8 mouse cellular contexts compared by ENCODE assay signal in the genomic region with DNA sequence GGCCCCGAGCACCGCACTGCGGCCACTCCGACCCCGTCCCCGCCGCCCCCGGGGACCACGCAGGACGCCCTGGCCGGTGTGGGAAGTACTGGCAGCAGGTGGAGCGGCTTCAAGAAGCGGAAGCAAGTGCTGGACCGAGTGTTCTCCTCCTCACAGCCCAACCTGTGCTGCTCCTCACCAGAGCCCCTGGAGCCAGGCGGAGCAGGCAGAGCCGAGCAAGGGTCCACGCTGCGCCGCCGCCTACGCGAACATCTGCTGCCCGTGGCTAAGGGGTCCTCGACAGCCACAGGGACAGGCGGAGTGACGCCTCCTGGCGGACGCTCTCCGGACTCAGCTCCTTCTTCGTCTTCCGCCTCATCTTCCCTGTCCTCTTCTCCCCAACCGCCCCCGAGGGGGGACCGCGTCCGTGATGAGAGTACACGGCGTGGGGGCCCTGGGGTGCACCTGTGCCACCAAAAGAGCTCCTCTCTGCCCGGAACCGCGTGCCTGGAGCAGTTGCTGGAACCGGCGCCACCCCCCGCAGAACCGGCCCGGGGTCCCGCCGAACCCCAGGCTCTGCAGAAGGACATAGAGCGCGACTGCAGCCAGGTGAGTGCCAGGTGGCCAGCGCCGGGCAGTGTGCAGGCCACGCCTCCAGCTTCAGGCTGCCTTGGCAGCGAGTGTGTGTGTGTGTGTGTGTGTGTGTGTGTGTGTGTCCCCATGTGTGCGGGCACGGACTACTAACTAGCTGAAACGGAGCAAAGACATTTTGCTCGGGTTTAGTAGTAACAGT. TPM values are rescaled to one million over a fixed set of nuclear protein-coding genes. Genes with fewer than 3 reads are reported as not detected.
DNase-seq lines count a peak whose midpoint lies in the region; ATAC-seq and TF ChIP-seq lines count a peak whose summit lies in the region.

No protein-coding gene starts in this region.

- H3K9me3 ChIP-seq in forebrain, postnatal 0 days (ENCODE audit: low read length), result no peaks in the 10 kb centered on the region
- H3K9me3 ChIP-seq in hindbrain, embryonic 10.5 days, result no peaks in the 10 kb centered on the region
- H3K9me3 ChIP-seq in lung, embryonic 15.5 days, result no peaks in the 10 kb centered on the region
- H3K9me3 ChIP-seq in neural tube, embryonic 15.5 days (replicated peaks), result no peaks in the 10 kb centered on the region

- peak overlapping the region; percentile 73 for H3K9ac ChIP-seq in forebrain, postnatal 0 days
- H3K9ac ChIP-seq in lung, embryonic 15.5 days, result peak overlapping the region; percentile 43
- H3K9ac ChIP-seq in neural tube, embryonic 15.5 days (replicated peaks), result peak overlapping the region; percentile 65

- peaks cover 20% of the 10 kb centered on the region for H3K27me3 ChIP-seq in Patski
- H3K27me3 ChIP-seq in cerebellum, adult 2 months (ENCODE audit: control insufficient read depth, insufficient read depth, low read length), result no peaks in the 10 kb centered on the region
- H3K27me3 ChIP-seq in forebrain, postnatal 0 days (ENCODE audit: insufficient read depth, low read length), result no peaks in the 10 kb centered on the region
- H3K27me3 ChIP-seq in hindbrain, embryonic 10.5 days (ENCODE audit: insufficient read depth, poor library complexity, severe bottlenecking), result peaks cover 62% of the 10 kb centered on the region
- H3K27me3 ChIP-seq in lung, embryonic 15.5 days, result peaks cover 39% of the 10 kb centered on the region
- H3K27me3 ChIP-seq in neural tube, embryonic 15.5 days (replicated peaks), result peaks cover 12% of the 10 kb centered on the region; the same call in 1 of the 2 replicates

- H3K36me3 ChIP-seq in forebrain, postnatal 0 days (ENCODE audit: insufficient read depth), result no peaks in the 10 kb centered on the region
- H3K36me3 ChIP-seq in hindbrain, embryonic 10.5 days, result no peaks in the 10 kb centered on the region
- no peaks in the 10 kb centered on the region for H3K36me3 ChIP-seq in lung, embryonic 15.5 days
- no peaks in the 10 kb centered on the region for H3K36me3 ChIP-seq in neural tube, embryonic 15.5 days

- CTCF ChIA-PET in Patski (lab: Charles Lee), result no interaction called here

- peak; percentile 58 for ATAC-seq in Patski
- peak; percentile 86 for ATAC-seq in forebrain, postnatal 0 days
- peak; percentile 82 for ATAC-seq in lung, embryonic 15.5 days (ENCODE audit: borderline replicate concordance, extremely low read depth, low FRiP score, low TSS enrichment)
- peak; percentile 92 for ATAC-seq in neural tube, embryonic 15.5 days (ENCODE audit: low FRiP score)

- H3K4me2 ChIP-seq in forebrain, postnatal 0 days (ENCODE audit: low read depth), result peak overlapping the region; percentile 87
- H3K4me2 ChIP-seq in lung, embryonic 15.5 days, result peak overlapping the region; percentile 99
- H3K4me2 ChIP-seq in neural tube, embryonic 15.5 days, result peak overlapping the region; percentile 99

- TF ChIP-seq POLR2A in cerebellum, adult 2 months (IDR thresholded peaks at IDR 0.05; ENCODE audit: borderline replicate concordance, insufficient read depth, low read length), result peak; percentile 38; the same call in 1 of the 2 replicates

- DNase-seq in Patski (ENCODE audit: low read depth, low spot score), result no peak
- DNase-seq in cerebellum, adult 2 months, result peak; percentile 83 to 86
- DNase-seq in forebrain, postnatal 0 days, result peak; percentile 76
- DNase-seq in hindbrain, embryonic 10.5 days (ENCODE audit: low spot score), result peak; percentile 77
- peak; percentile 42 for DNase-seq in layer of hippocampus, adult 9-11 months
- DNase-seq in urinary bladder, postnatal 25 days (ENCODE audit: low spot score), result peak; percentile 14

- in situ Hi-C loops in Patski (cut with MboI; ENCODE audit: low pct_unique_long_range_greater_than_20kb), result no loop called here

- peak overlapping the region; percentile 90 for H3K27ac ChIP-seq in cerebellum, adult 2 months (ENCODE audit: insufficient read depth, low read length)
- H3K27ac ChIP-seq in forebrain, postnatal 0 days (ENCODE audit: low read depth, low read length), result peak overlapping the region; percentile 71; the same call in 1 of the 2 replicates
- H3K27ac ChIP-seq in hindbrain, embryonic 10.5 days, result peak overlapping the region; percentile 84
- peak overlapping the region; percentile 53; the same call in 1 of the 2 replicates for H3K27ac ChIP-seq in lung, embryonic 15.5 days
- H3K27ac ChIP-seq in neural tube, embryonic 15.5 days (replicated peaks), result peak overlapping the region; percentile 56; the same call in 1 of the 2 replicates

- peak overlapping the region; percentile 59 for H3K4me3 ChIP-seq in cerebellum, adult 2 months (replicated peaks; ENCODE audit: insufficient read depth, low read depth, low read length)
- peak overlapping the region; percentile 79 for H3K4me3 ChIP-seq in forebrain, postnatal 0 days (ENCODE audit: low read depth, low read length)
- peak overlapping the region; percentile 77 for H3K4me3 ChIP-seq in hindbrain, embryonic 10.5 days
- peak overlapping the region; percentile 56 for H3K4me3 ChIP-seq in lung, embryonic 15.5 days
- peak overlapping the region; percentile 70 for H3K4me3 ChIP-seq in neural tube, embryonic 15.5 days (replicated peaks)

- 0 out of 2 replicates have a peak, but pooled peaks cover 2% of the 10 kb centered on the region for H3K4me1 ChIP-seq in cerebellum, adult 2 months (ENCODE audit: control insufficient read depth, insufficient read depth, low read length)
- no peaks in the 10 kb centered on the region for H3K4me1 ChIP-seq in forebrain, postnatal 0 days (ENCODE audit: insufficient read depth)
- peaks cover 16% of the 10 kb centered on the region for H3K4me1 ChIP-seq in hindbrain, embryonic 10.5 days (replicated peaks)
- peaks cover 14% of the 10 kb centered on the region for H3K4me1 ChIP-seq in lung, embryonic 15.5 days
- peaks cover 15% of the 10 kb centered on the region for H3K4me1 ChIP-seq in neural tube, embryonic 15.5 days

- WGBS in cerebellum, adult 2 months, result under 1% methylated on average over 56 of the region's 58 CpGs
- WGBS in forebrain, postnatal 0 days, result under 1% methylated on average over 53 of the region's 58 CpGs
- WGBS in hindbrain, embryonic 10.5 days, result 1% methylated on average over 58 of the region's 58 CpGs
- WGBS in lung, embryonic 15.5 days, result 2% methylated on average over 51 of the region's 58 CpGs
- 1% methylated on average over 58 of the region's 58 CpGs for WGBS in neural tube, embryonic 15.5 days

- peak; percentile 46 for TF ChIP-seq CTCF in Patski (IDR thresholded peaks at IDR 0.05)
- peak; percentile 58 for TF ChIP-seq CTCF in cerebellum, adult 2 months (IDR thresholded peaks at IDR 0.05; ENCODE audit: borderline replicate concordance, insufficient read depth, low read depth, low read length)
- peak; percentile 75 for TF ChIP-seq CTCF in forebrain, postnatal 0 days (IDR thresholded peaks at IDR 0.05; ENCODE audit: low read depth)

- POLR2A ChIA-PET in Patski (lab: Charles Lee), result no interaction called here

RNA-seq across cellular contexts. Expression of a gene that starts 0.5 kb away (rescaled TPM):
- 0.10 TPM for polyA plus RNA-seq in Patski (2021)
- 25.8 and 29.2 TPM in 2 replicates for polyA plus RNA-seq in cerebellum, adult 2 months (2012; rRNA removed)
- 13.5 and 17.9 TPM in 2 replicates for total RNA-seq in forebrain, postnatal 0 days (2014; rRNA removed)
- polyA plus RNA-seq in forebrain, postnatal 0 days (2015; fragmentation: Nextera tagmentation; extraction: Ambion mirVana), result 6.6 and 7.2 TPM in 2 replicates
- polyA plus RNA-seq in hindbrain, embryonic 10.5 days (2016; fragmentation: Nextera tagmentation; extraction: Ambion mirVana), result 2.3 and 3.6 TPM in 2 replicates
- polyA plus RNA-seq in lung, embryonic 15.5 days (2015; fragmentation: Nextera tagmentation; extraction: Ambion mirVana), result 0.63 and 0.76 TPM in 2 replicates
- 2.0 and 2.1 TPM in 2 replicates for polyA plus RNA-seq in neural tube, embryonic 15.5 days (2015; fragmentation: Nextera tagmentation; extraction: Ambion mirVana)
